Mouse (Mus musculus) liver, adult 2 months (tissue): ENCODE data around the gene Ccs. TPM values are rescaled to one million over a fixed set of nuclear protein-coding genes. Genes with fewer than 3 reads are reported as not detected.

Experiments used
- DNase-seq: peaks from one replicate; pipeline ENCODE4 v3.0.0-alpha.2; 2011; ENCODE audit warnings: low read depth, low spot score; ENCODE audit errors: extremely low read depth
- H3K27ac ChIP-seq: fragments of 200-500 bp; replicated peaks from 2 replicates; pipeline ENCODE4 v1.5.1; 2012; ENCODE audit warnings: low read depth, mild to moderate bottlenecking, control low read depth, inconsistent platforms, low read length; ENCODE audit not compliant: insufficient read depth
- H3K27me3 ChIP-seq: fragments of 200-500 bp; 2 replicates; pipeline ENCODE4 v1.6.1; 2012; ENCODE audit warnings: mild to moderate bottlenecking, moderate library complexity, low read length, inconsistent platforms; ENCODE audit not compliant: control insufficient read depth, insufficient read depth
- H3K36me3 ChIP-seq: fragments of 200-500 bp; 2 replicates; pipeline ENCODE4 v1.6.1; 2012; ENCODE audit warnings: low read length, inconsistent platforms; ENCODE audit not compliant: control insufficient read depth, insufficient read depth
- H3K4me1 ChIP-seq: fragments of 200-500 bp; 2 replicates; pipeline ENCODE4 v1.6.1; 2011; ENCODE audit warnings: low read length; ENCODE audit not compliant: control insufficient read depth, insufficient read depth
- H3K4me3 ChIP-seq: fragments of 200-500 bp; 2 replicates; pipeline ENCODE4 v1.5.1; 2011; ENCODE audit warnings: low read depth, mild to moderate bottlenecking, control low read depth, low read length, moderate library complexity; ENCODE audit not compliant: insufficient read depth
- H3K79me2 ChIP-seq: fragments of 200-500 bp; 2 replicates; pipeline ENCODE4 v1.6.1; 2012; ENCODE audit warnings: inconsistent platforms, mild to moderate bottlenecking, low read length, moderate library complexity; ENCODE audit not compliant: control insufficient read depth, insufficient read depth
- H3K9ac ChIP-seq: fragments of 200-500 bp; 2 replicates; pipeline ENCODE4 v1.6.1; 2012; ENCODE audit warnings: low read depth, mild to moderate bottlenecking, control low read depth, inconsistent platforms, low read length
- CTCF ChIP-seq: fragments of 200-500 bp; IDR thresholded peaks from 2 replicates; pipeline ENCODE4 v1.5.1; 2011; ENCODE audit warnings: low read depth, low read length, control low read depth
- POLR2A ChIP-seq: fragments of 200-500 bp; IDR thresholded peaks from 2 replicates; pipeline ENCODE4 v1.6.1; 2011; ENCODE audit warnings: low read length, control low read depth; ENCODE audit not compliant: insufficient read depth; ENCODE audit errors: extremely low read depth
- WGBS: fragments of 180-500 bp; shearing (Covaris S2); methylation state at CpG from one replicate; pipeline ENCODE4 v1.1.7; 2018; 5-methylcytosine and 5-hydroxymethylcytosine counted together
- polyA plus RNA-seq: library from polyadenylated mRNA; depleted of rRNA; stranded (reverse); fragments of >200 nt; gene quantifications from 2 replicates; pipeline ENCODE4 v1.2.3, GENCODE M21; 2012; rRNA removed
- total RNA-seq: library from RNA; depleted of rRNA; stranded (reverse); fragments of >200 nt; gene quantifications from 2 replicates; pipeline ENCODE4 v1.2.3, GENCODE M21; 2014; rRNA removed

Ccs gene
- total RNA-seq (146 and 174 TPM in 2 replicates), polyA plus RNA-seq (245 and 254 TPM in 2 replicates)

DNA sequence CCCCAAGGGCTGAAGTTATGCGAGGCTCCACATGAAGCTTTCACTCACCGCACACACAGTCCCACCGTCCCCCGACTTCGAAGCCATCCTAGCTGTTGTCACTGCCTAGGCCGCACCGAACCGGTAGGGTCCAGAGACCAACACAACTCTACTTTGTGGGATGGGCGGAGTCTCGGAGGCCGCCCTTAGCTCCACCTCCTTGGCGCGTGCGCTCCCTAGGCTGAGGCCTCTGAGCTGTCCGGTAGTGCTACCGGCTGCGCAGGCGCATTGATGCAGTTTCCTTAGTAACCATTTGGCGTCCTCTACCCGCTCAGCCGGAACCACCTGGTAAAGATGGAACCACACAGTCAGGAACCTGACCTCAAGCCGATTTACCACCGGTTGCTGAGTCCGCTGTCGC is at the start of gene Ccs, which contains the start of gene Ccdc87:
TSS of gene Ccs (minus strand) at position 184 of the 400 bp plus-strand sequence.
TSS of gene Ccdc87 (plus strand) at position 218 of the 400 bp plus-strand sequence.
- TF ChIP-seq POLR2A (peak; percentile 94), CTCF (0 out of 2 replicates have a peak, but pooled peaks have one; percentile 15)
- peaks cover 3% of the 10 kb centered on the region; the same call in 1 of the 2 replicates for H3K36me3 ChIP-seq
- H3K4me3 ChIP-seq, result peak within 1 kb of the TSS; percentile 74
- WGBS, result 1% methylated on average over 25 of the region's 25 CpGs
- peaks cover 9% of the 10 kb centered on the region; the same call in 1 of the 2 replicates for H3K79me2 ChIP-seq
- H3K4me1 ChIP-seq, result peaks cover 18% of the 10 kb centered on the region; the same call in 1 of the 2 replicates
- peak; percentile 92 for DNase-seq
- H3K9ac ChIP-seq, result peak within 1 kb of the TSS; percentile 82
- H3K27me3 ChIP-seq, result no peaks in the 10 kb centered on the region
- peak within 1 kb of the TSS; percentile 92 for H3K27ac ChIP-seq

DNA sequence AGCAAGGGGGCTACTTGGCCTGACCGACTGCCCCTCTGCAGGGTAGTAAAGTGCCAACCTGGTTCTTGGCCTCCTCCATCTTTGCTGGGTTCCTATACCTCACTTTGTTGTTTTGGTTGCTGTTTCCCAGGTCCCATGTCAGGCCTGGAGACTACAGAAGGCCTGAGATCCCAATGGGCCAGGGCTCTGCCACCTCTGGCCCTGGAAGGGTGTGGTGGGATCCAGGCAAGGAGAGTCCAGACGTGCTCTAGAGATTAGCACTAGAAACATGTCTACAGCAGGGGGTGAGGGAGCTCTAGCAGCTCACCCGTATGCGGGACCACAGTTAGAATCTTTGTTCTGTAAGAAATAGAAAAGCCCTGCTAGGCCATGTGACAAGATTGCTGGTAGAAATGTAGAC is 44.8 kb upstream of the Ccs start:
- H3K4me3 ChIP-seq, result no peak overlapping the region
- H3K27ac ChIP-seq, result no peak overlapping the region
- no peaks in the 10 kb centered on the region for H3K36me3 ChIP-seq
- DNase-seq, result no peak
- WGBS, result 93% methylated on average over 4 of the region's 4 CpGs
- no peaks in the 10 kb centered on the region for H3K27me3 ChIP-seq
- H3K9ac ChIP-seq, result no peak overlapping the region
- no peaks in the 10 kb centered on the region; the same call in 1 of the 2 replicates for H3K79me2 ChIP-seq
- H3K4me1 ChIP-seq, result peaks cover 1% of the 10 kb centered on the region; the same call in 1 of the 2 replicates
- TF ChIP-seq CTCF, result no peak
- no peak for TF ChIP-seq POLR2A

DNA sequence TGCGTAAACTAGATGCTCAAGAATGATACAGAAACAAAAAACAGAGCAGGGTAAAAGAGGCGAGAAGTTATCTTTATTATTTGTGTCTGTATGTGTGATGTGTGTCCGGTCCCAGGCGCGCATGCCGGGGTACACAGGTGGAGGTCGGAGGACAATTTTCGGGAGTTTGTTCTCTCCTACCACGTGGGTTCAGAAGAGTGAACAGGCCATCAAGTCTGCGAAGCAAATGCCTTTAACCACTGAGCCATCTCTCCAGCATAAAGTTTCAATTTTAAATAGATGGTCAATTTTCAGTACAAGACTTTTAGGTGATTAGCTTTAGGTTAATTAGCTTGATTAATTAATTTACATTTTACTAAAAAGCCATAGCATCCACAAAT is 40.2 kb upstream of the Ccs start:
- peaks cover 4% of the 10 kb centered on the region for H3K79me2 ChIP-seq
- 64% methylated on average over 10 of the region's 10 CpGs for WGBS
- peaks cover 6% of the 10 kb centered on the region for H3K4me1 ChIP-seq
- no peaks in the 10 kb centered on the region for H3K27me3 ChIP-seq
- no peak overlapping the region for H3K9ac ChIP-seq
- H3K4me3 ChIP-seq, result no peak overlapping the region
- no peaks in the 10 kb centered on the region for H3K36me3 ChIP-seq
- no peak for DNase-seq
- no peak overlapping the region for H3K27ac ChIP-seq
- TF ChIP-seq POLR2A, result no peak
- no peak for TF ChIP-seq CTCF

- peak within 1 kb of the TSS; percentile 98 for H3K9ac ChIP-seq
- peaks cover 6% of the 10 kb centered on the region for H3K4me1 ChIP-seq
- H3K79me2 ChIP-seq, result peaks cover 4% of the 10 kb centered on the region
- peak; percentile 86 for DNase-seq
- H3K27me3 ChIP-seq, result no peaks in the 10 kb centered on the region
- 1% methylated on average over 52 of the region's 52 CpGs for WGBS
- TF ChIP-seq POLR2A (0 out of 2 replicates have a peak, but pooled peaks have one; percentile 47), CTCF (no peak)
- no peaks in the 10 kb centered on the region for H3K36me3 ChIP-seq
- H3K4me3 ChIP-seq, result peak within 1 kb of the TSS; percentile 99
- no peak within 1 kb of the TSS for H3K27ac ChIP-seq
Observed at GRCm38 (mm10) chr19:4878405-4879323, 39.5 kb upstream of the Ccs start, which contains the start of gene Zdhhc24. Gene Zdhhc24, plus strand, starts transcription at chr19:4878668.

DNA sequence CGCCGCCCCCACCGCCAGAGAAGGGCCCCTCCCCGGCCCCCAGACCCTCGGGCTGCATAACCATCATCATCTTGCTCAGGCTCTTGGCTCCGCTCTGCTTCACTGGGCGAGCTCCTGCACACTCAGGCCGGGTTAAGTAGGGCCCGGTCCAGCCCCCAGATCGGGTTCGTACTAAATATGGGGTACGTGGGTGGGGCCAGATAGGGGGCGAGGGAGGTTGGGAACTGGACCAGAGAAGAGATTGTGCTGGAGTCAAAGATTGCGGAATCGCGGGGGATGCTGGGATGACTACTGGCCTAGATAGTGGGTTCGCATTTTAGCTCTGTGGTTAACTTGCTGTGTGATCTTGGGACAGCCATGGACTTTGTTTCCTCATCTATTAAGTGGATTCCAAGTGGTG is 38.7 kb upstream of the Ccs start, which contains the start of gene Actn3:
TSS of gene Actn3 (minus strand) at position 125 of the 400 bp plus-strand sequence.
- Histone ChIP-seq H3K9ac (peak within 1 kb of the TSS; percentile 98), H3K27me3 (no peaks in the 10 kb centered on the region), H3K27ac (no peak within 1 kb of the TSS), H3K4me1 (peaks cover 6% of the 10 kb centered on the region), H3K36me3 (no peaks in the 10 kb centered on the region), H3K4me3 (peak within 1 kb of the TSS; percentile 99), H3K79me2 (peaks cover 4% of the 10 kb centered on the region)
- TF ChIP-seq POLR2A, result no peak
- TF ChIP-seq CTCF, result no peak
- no peak for DNase-seq
- WGBS, result 10% methylated on average over 17 of the region's 17 CpGs

- 76% methylated on average over 3 of the region's 3 CpGs for WGBS
- TF ChIP-seq CTCF (no peak), POLR2A (no peak)
- Histone ChIP-seq H3K4me3 (no peak overlapping the region), H3K9ac (no peak overlapping the region), H3K79me2 (peaks cover 4% of the 10 kb centered on the region), H3K27me3 (no peaks in the 10 kb centered on the region), H3K4me1 (peaks cover 6% of the 10 kb centered on the region), H3K27ac (no peak overlapping the region), H3K36me3 (no peaks in the 10 kb centered on the region)
- no peak for DNase-seq
Observed at GRCm38 (mm10) chr19:4876755-4877154, 37.6 kb upstream of the Ccs start.
